Mouse (Mus musculus) neural tube, embryonic 11.5 days (tissue): ENCODE data around the gene Xylb. TPM values are rescaled to one million over a fixed set of nuclear protein-coding genes. Genes with fewer than 3 reads are reported as not detected.
A peak's percentile ranks its signal among the peaks of the same experiment; 100 is the strongest.

Experiments used
- ATAC-seq: fragments of 200-750 bp; cut with Nextera tagmentation; 2 replicates; pipeline ENCODE4 v1.8.0; 2017; ENCODE audit warnings: moderate number of reproducible peaks, mild to moderate bottlenecking, moderate TSS enrichment, moderate library complexity; ENCODE audit not compliant: insufficient read depth, low FRiP score, low TSS enrichment
- DNase-seq: peaks from one replicate; pipeline ENCODE4 v3.0.0-alpha.2; 2015; ENCODE audit warnings: low spot score
- H3K27ac ChIP-seq: fragments of 300-500 bp; sonication (generic); 2 replicates; pipeline ENCODE4 v1.5.1; 2014; ENCODE audit warnings: low read depth, mild to moderate bottlenecking, low read length
- H3K27me3 ChIP-seq: fragments of 300-500 bp; sonication (generic); 2 replicates; pipeline ENCODE4 v1.6.1; 2014; ENCODE audit warnings: mild to moderate bottlenecking, low read length, mixed read lengths; ENCODE audit not compliant: control insufficient read depth, insufficient read depth
- H3K36me3 ChIP-seq: fragments of 300-500 bp; sonication (generic); 2 replicates; pipeline ENCODE4 v1.6.1; 2014; ENCODE audit warnings: mild to moderate bottlenecking, low read length, moderate library complexity, mixed read lengths; ENCODE audit not compliant: control insufficient read depth, insufficient read depth
- H3K4me1 ChIP-seq: fragments of 300-500 bp; sonication (generic); 2 replicates; pipeline ENCODE4 v1.6.1; 2014; ENCODE audit warnings: low read length, mixed read lengths; ENCODE audit not compliant: control insufficient read depth, insufficient read depth
- H3K4me2 ChIP-seq: fragments of 300-500 bp; sonication (generic); 2 replicates; pipeline ENCODE4 v1.6.1; 2014; ENCODE audit warnings: low read depth, mild to moderate bottlenecking, moderate library complexity
- H3K4me3 ChIP-seq: fragments of 300-500 bp; sonication (generic); 2 replicates; pipeline ENCODE4 v1.5.1; 2014; ENCODE audit warnings: low read depth, low read length
- H3K9ac ChIP-seq: fragments of 300-500 bp; sonication (generic); 2 replicates; pipeline ENCODE4 v1.6.1; 2014; ENCODE audit warnings: mild to moderate bottlenecking, low read length
- H3K9me3 ChIP-seq: fragments of 300-500 bp; sonication (generic); 2 replicates; pipeline ENCODE4 v1.6.1; 2016; ENCODE audit warnings: low read length; ENCODE audit not compliant: control insufficient read depth
- WGBS: fragments of 180-500 bp; shearing (Covaris S2); extraction: QIAGEN DNeasy Blood & Tissue Kit; methylation state at CpG from one replicate; pipeline ENCODE4 v1.1.7; 2014; 5-methylcytosine and 5-hydroxymethylcytosine counted together
- polyA plus RNA-seq: library from polyadenylated mRNA; unstranded; fragments of >200 nt; fragmentation: Nextera tagmentation; extraction: Ambion mirVana; gene quantifications from 2 replicates; pipeline ENCODE4 v1.2.1, GENCODE M21; 2014

Xylb gene
- polyA plus RNA-seq, 1 experiment from 2014 or later = 6.7 TPM

- Histone ChIP-seq H3K4me2 (peak within 1 kb of the TSS; percentile 55), H3K9ac (peak within 1 kb of the TSS; percentile 100), H3K27ac (peak within 1 kb of the TSS; percentile 99), H3K9me3 (no peaks in the 10 kb centered on the region), H3K4me1 (peaks cover 18% of the 10 kb centered on the region), H3K4me3 (peak within 1 kb of the TSS; percentile 99), H3K36me3 (no peaks in the 10 kb centered on the region; the same call in 1 of the 2 replicates), H3K27me3 (no peaks in the 10 kb centered on the region)
- 2% methylated on average over 20 of the region's 32 CpGs for WGBS
- peak; percentile 99 for DNase-seq
- ATAC-seq = peak; percentile 95
Measured at GRCm38 (mm10) chr9:119401801-119402214, 44.6 kb downstream of the Xylb start, which contains the start of gene Acvr2b. Gene Acvr2b, plus strand, starts transcription at chr9:119402118.

GRCm38 (mm10) chr9:119402253-119403235 lies 45.4 kb downstream of the Xylb start:
- under 1% methylated on average over 106 of the region's 127 CpGs for whole genome bisulfite sequencing
- H3K36me3 ChIP-seq = no peaks in the 10 kb centered on the region; the same call in 1 of the 2 replicates
- H3K27me3 ChIP-seq = no peaks in the 10 kb centered on the region
- peaks cover 18% of the 10 kb centered on the region for H3K4me1 ChIP-seq
- peak overlapping the region; percentile 53 for H3K4me2 ChIP-seq
- ATAC-seq (peak; percentile 36), DNase-seq (peak; percentile 71)
- H3K9ac ChIP-seq = peak overlapping the region; percentile 100
- H3K4me3 ChIP-seq = peak overlapping the region; percentile 99
- peak overlapping the region; percentile 99 for H3K27ac ChIP-seq
- no peaks in the 10 kb centered on the region for H3K9me3 ChIP-seq

DNA sequence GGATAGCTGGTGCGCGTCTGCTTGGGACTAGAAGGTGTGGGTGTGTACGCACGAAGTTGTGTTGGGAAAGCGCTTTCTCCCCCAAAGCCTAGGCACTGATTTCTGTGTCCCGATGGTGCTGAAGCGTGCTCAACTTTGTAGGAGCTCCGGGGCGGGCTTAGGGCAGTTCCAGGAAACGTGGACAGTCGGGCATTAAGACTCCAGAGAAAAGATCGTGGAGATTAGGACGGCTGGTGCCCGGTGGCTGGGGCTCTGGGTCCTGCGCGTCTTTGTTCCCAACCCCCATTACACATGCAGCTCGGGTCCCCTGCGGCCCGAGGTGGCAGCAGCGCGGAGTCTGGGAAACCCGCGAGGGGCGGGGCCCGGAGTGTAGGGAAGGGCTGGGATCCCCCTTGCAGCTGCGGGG lies 46.1 kb downstream of the Xylb start:
- Histone ChIP-seq H3K4me1 (peaks cover 18% of the 10 kb centered on the region), H3K27me3 (no peaks in the 10 kb centered on the region), H3K9me3 (no peaks in the 10 kb centered on the region), H3K4me3 (peak overlapping the region; percentile 99), H3K4me2 (peak overlapping the region; percentile 53), H3K9ac (peak overlapping the region; percentile 100), H3K27ac (peak overlapping the region; percentile 99), H3K36me3 (no peaks in the 10 kb centered on the region; the same call in 1 of the 2 replicates)
- peak; percentile 85 for DNase-seq
- 0% methylated on average over 25 of the region's 26 CpGs for WGBS
- peak; percentile 62 for ATAC-seq

- H3K27me3 ChIP-seq = no peaks in the 10 kb centered on the region
- H3K4me1 ChIP-seq = peaks cover 18% of the 10 kb centered on the region
- H3K4me2 ChIP-seq = peak overlapping the region; percentile 53
- peak overlapping the region; percentile 100 for H3K9ac ChIP-seq
- 71% methylated on average over 5 of the region's 5 CpGs for WGBS
- H3K4me3 ChIP-seq = peak overlapping the region; percentile 99
- no peaks in the 10 kb centered on the region for H3K9me3 ChIP-seq
- H3K27ac ChIP-seq = no peak overlapping the region
- H3K36me3 ChIP-seq = no peaks in the 10 kb centered on the region; the same call in 1 of the 2 replicates
- DNase-seq = no peak
- no peak for ATAC-seq
Measured at GRCm38 (mm10) chr9:119404090-119404489, 46.9 kb downstream of the Xylb start.

- no peak overlapping the region for H3K4me2 ChIP-seq
- ATAC-seq = no peak
- no peak overlapping the region for H3K9ac ChIP-seq
- H3K36me3 ChIP-seq = peaks cover 2% of the 10 kb centered on the region
- 84% methylated on average over 15 of the region's 15 CpGs for WGBS
- H3K9me3 ChIP-seq = no peaks in the 10 kb centered on the region
- DNase-seq = no peak
- peaks cover 10% of the 10 kb centered on the region for H3K4me1 ChIP-seq
- no peaks in the 10 kb centered on the region for H3K27me3 ChIP-seq
- H3K4me3 ChIP-seq = no peak overlapping the region
- H3K27ac ChIP-seq = no peak overlapping the region
Measured at GRCm38 (mm10) chr9:119407884-119408283, 50.7 kb downstream of the Xylb start.

GRCm38 (mm10) chr9:119408898-119409664 lies 51.9 kb downstream of the Xylb start:
- H3K4me1 ChIP-seq = peaks cover 5% of the 10 kb centered on the region
- peaks cover 2% of the 10 kb centered on the region for H3K36me3 ChIP-seq
- ATAC-seq (no peak), DNase-seq (no peak)
- H3K9ac ChIP-seq = no peak overlapping the region
- H3K9me3 ChIP-seq = no peaks in the 10 kb centered on the region
- H3K4me2 ChIP-seq = no peak overlapping the region
- WGBS = 85% methylated on average over 11 of the region's 11 CpGs
- H3K27me3 ChIP-seq = no peaks in the 10 kb centered on the region
- no peak overlapping the region for H3K27ac ChIP-seq
- no peak overlapping the region for H3K4me3 ChIP-seq

DNA sequence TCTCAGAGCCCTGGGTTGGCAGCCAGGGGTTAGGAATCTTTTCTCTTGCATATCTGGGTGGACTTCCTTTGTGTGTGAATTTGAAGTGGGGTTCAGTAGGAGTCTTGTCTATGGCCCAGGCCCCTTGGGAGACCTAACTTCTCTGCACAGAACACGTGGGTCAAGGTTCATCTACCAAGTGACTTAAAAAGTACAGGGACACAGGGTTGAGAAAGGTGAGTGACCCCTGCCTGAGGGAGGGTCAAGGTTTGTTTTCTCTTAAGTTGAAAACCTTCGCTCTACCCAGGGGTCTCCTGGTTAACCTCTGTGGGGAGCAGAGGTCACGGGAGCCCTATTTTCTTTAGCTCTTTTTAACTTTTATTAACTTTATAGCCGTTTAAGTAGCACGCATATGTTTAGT lies 52.7 kb downstream of the Xylb start:
- Histone ChIP-seq H3K27me3 (no peaks in the 10 kb centered on the region), H3K4me1 (peaks cover 2% of the 10 kb centered on the region; the same call in 1 of the 2 replicates), H3K4me3 (no peak overlapping the region), H3K4me2 (no peak overlapping the region), H3K27ac (no peak overlapping the region), H3K9ac (no peak overlapping the region), H3K9me3 (no peaks in the 10 kb centered on the region), H3K36me3 (peaks cover 2% of the 10 kb centered on the region)
- ATAC-seq (no peak), DNase-seq (no peak)
- 75% methylated on average over 5 of the region's 5 CpGs for whole genome bisulfite sequencing

DNA sequence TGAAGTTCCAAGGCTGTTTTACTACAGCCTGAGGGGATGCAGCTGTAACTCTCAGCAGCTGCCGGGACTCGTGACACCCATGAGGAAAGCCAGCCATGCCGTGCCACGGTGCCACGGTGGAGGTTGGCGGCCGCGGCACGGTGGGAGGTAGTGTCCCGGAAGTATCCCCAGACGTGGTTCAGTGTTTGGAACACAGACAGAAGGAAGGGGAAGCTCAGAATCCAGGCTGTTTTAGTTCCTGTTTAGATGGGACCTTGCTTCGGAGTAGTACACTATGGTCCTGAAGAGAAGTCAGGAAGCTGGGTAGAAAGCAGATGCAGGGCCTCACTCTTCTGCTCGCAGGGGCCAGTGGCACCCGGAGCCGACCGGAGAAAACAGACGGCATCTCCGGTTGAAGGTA lies 60.8 kb downstream of the Xylb start:
- no peak overlapping the region for H3K4me3 ChIP-seq
- no peaks in the 10 kb centered on the region for H3K27me3 ChIP-seq
- H3K9me3 ChIP-seq = no peaks in the 10 kb centered on the region
- H3K4me2 ChIP-seq = no peak overlapping the region
- H3K9ac ChIP-seq = no peak overlapping the region
- ATAC-seq (no peak), DNase-seq (no peak)
- WGBS = 90% methylated on average over 18 of the region's 18 CpGs
- H3K36me3 ChIP-seq = no peaks in the 10 kb centered on the region
- H3K27ac ChIP-seq = no peak overlapping the region
- no peaks in the 10 kb centered on the region; the same call in 1 of the 2 replicates for H3K4me1 ChIP-seq
